ENCODE assay signal across 14 mouse cellular contexts in the genomic region with DNA sequence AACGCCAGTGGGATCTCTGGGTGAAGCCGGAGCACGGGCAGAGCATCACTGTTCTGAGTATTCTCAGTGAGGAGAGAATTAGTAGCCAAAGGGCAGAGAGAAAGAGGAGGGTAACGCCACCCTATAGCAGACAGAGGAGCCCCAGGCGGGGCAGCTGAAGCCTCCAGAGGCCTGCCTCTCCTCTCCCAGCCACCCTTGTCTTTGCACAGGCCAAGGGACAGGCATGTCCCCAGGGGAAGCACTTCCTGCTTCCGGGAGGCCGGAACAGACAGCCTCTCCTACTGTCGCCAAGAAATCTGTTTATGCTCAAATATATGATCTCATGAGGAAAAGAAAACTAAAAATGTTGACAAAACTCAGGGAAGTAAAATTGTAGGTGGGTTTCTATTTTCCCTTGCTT.
"Had no signal": no experiment of that assay in that cellular context is flagged by ENCODE, and none has a peak within 500 bp of the region (broad histone marks: within the 10 kb centered on the region; RNA-seq: fewer than 3 reads in every experiment).

No protein-coding gene starts in this region.

- H3K27me3 ChIP-seq: liver, embryonic 15.5 days; lung, embryonic 15.5 days; midbrain, embryonic 13.5 days; midbrain, embryonic 15.5 days; neural tube, embryonic 12.5 days; stomach, embryonic 15.5 days had no signal

- H3K4me1 ChIP-seq: liver, embryonic 15.5 days; lung, embryonic 15.5 days; megakaryocyte, embryonic 14.5 days; midbrain, embryonic 13.5 days; midbrain, embryonic 15.5 days; neural tube, embryonic 12.5 days; stomach, embryonic 15.5 days had no signal

- H3K27ac ChIP-seq: liver, embryonic 15.5 days; lung, embryonic 15.5 days; macrophage; midbrain, embryonic 13.5 days; midbrain, embryonic 15.5 days; neural tube, embryonic 12.5 days; stomach, embryonic 15.5 days; stomach, postnatal 0 days had no signal

- DNase-seq: liver, postnatal 0 days; right cerebral cortex, postnatal 14 days; thymus, adult 2 months; thymus, postnatal 25 days; thymus, postnatal 4 days had no signal

- H3K4me3 ChIP-seq: liver, embryonic 15.5 days; lung, embryonic 15.5 days; megakaryocyte, embryonic 14.5 days; midbrain, embryonic 13.5 days; midbrain, embryonic 15.5 days; neural tube, embryonic 12.5 days; stomach, embryonic 15.5 days had no signal

- H3K36me3 ChIP-seq: liver, embryonic 15.5 days; lung, embryonic 15.5 days; midbrain, embryonic 13.5 days; midbrain, embryonic 15.5 days; neural tube, embryonic 12.5 days; stomach, embryonic 15.5 days had no signal

- H3K9ac ChIP-seq: liver, embryonic 15.5 days; liver, postnatal 0 days; lung, embryonic 15.5 days; midbrain, embryonic 13.5 days; midbrain, embryonic 15.5 days; neural tube, embryonic 12.5 days; stomach, embryonic 15.5 days had no signal
